Mouse (Mus musculus) myocyte (in vitro differentiated cells): ENCODE results near the gene Gdf15.

Experiments
- CEBPB ChIP-seq: IDR thresholded peaks from 2 replicates; pipeline ENCODE4 v1.6.1; 2011; ENCODE audit warnings: mild to moderate bottlenecking, moderate library complexity; ENCODE audit not compliant: poor library complexity, insufficient read depth, severe bottlenecking
- E2F4 ChIP-seq: IDR thresholded peaks from one replicate; pipeline ENCODE4 v1.6.1; 2011; ENCODE audit warnings: mild to moderate bottlenecking, control low read depth, moderate library complexity; ENCODE audit not compliant: insufficient read depth
- MAX ChIP-seq: IDR thresholded peaks from one replicate; pipeline ENCODE4 v1.6.1; 2011; ENCODE audit warnings: low read depth, mild to moderate bottlenecking, control low read depth
- MYOD1 ChIP-seq, 3 experiments: IDR thresholded peaks; one replicate each; pipeline ENCODE4 v1.6.1; 2011; ENCODE audit warnings: control low read depth in 2 of 3, low read depth in 2 of 3, mild to moderate bottlenecking in 2 of 3, moderate library complexity in 1 of 3; ENCODE audit not compliant: insufficient read length in 2 of 3, control insufficient read depth in 1 of 3
- MYOG ChIP-seq, 3 experiments: IDR thresholded peaks; one replicate each; pipeline ENCODE4 v1.6.1; 2011; ENCODE audit warnings: control low read depth in 2 of 3, low read depth in 2 of 3, mild to moderate bottlenecking in 2 of 3; ENCODE audit not compliant: insufficient read length in 2 of 3, control insufficient read depth in 1 of 3, insufficient read depth in 1 of 3
- POLR2A ChIP-seq: IDR thresholded peaks from one replicate; pipeline ENCODE4 v1.6.1; 2011; ENCODE audit warnings: low read depth, mild to moderate bottlenecking, control low read depth, moderate library complexity; ENCODE audit not compliant: insufficient read length
- POLR2AphosphoS2 ChIP-seq: IDR thresholded peaks from one replicate; pipeline ENCODE4 v1.6.1; 2011; ENCODE audit warnings: low read depth, control low read depth; ENCODE audit not compliant: insufficient read length
- REST ChIP-seq: IDR thresholded peaks from one replicate; pipeline ENCODE4 v1.6.1; 2011; ENCODE audit warnings: mild to moderate bottlenecking, control low read depth, moderate library complexity; ENCODE audit not compliant: insufficient read depth, insufficient read length
- SRF ChIP-seq: IDR thresholded peaks from one replicate; pipeline ENCODE4 v1.6.1; 2011; ENCODE audit warnings: low read depth; ENCODE audit not compliant: control insufficient read depth, insufficient read length
- TCF12 ChIP-seq: IDR thresholded peaks from one replicate; pipeline ENCODE4 v1.6.1; 2011; ENCODE audit warnings: mild to moderate bottlenecking, control low read depth; ENCODE audit not compliant: poor library complexity, insufficient read depth, severe bottlenecking
- TCF3 ChIP-seq: IDR thresholded peaks from one replicate; pipeline ENCODE4 v1.6.1; 2011; ENCODE audit warnings: low read depth, control low read depth; ENCODE audit not compliant: insufficient read length
- USF1 ChIP-seq: IDR thresholded peaks from one replicate; pipeline ENCODE4 v1.6.1; 2011; ENCODE audit warnings: low read depth, mild to moderate bottlenecking, control low read depth, moderate library complexity

DNA sequence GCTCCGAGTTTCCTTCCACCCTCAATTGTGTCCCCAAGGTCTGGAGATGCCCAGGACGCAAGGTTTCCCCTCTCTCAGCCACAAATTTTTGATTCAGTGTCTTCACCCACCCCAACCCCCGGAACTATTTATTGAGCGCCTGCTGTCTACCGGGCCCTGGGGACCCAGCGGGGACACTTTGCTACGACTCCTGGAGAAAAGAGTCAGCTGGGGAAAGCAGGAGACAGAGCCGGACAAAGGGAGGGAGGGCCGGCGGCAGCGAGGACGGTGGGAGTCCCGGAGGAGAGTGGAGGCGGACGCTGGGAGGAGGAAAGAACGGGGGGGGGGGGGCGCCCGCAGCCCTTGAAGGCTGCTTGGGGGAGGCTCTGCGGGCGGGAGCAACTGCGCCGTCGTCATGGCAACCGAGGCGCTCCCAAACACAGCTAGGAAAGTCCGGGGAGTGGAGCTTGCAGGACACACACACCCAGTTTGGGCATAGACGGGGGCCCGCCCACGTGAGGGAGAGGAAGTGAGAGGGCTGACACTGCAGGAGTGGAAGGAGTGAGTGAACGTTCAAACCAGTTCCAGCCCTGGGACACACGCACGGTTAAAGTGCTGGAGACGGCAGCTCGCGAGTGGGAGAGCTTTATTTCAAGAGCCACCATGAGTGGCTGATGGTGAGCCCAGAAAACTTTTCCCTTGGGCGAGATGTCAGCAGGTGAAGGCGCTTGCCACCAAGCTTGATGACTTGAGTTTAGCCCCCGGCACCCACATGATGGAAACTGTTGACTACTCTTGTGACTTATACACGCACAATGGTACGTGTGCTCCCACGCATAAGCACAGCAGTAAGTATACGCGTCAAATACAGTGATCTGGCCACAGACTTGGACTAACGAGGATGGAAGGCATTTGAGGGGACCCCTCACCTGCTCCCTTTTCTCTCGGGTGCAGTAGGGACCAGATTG, 22.1 kb downstream of the Gdf15 start:
- TF ChIP-seq POLR2AphosphoS2 = no peak
- TF ChIP-seq E2F4 = no peak
- peak in 2 of 3 experiments; percentile 8 to 56 for TF ChIP-seq MYOG (IDR thresholded peaks at IDR 0.05; ENCODE audit: control insufficient read depth in 1 of 3, insufficient read depth in 1 of 3, insufficient read length in 2 of 3, low read depth in 2 of 3)
- peak; percentile 50 for TF ChIP-seq USF1
- TF ChIP-seq POLR2A = no peak
- TF ChIP-seq SRF = peak; percentile 85
- no peak for TF ChIP-seq CEBPB
- no peak for TF ChIP-seq REST
- TF ChIP-seq MAX = no peak
- TF ChIP-seq TCF12 = no peak
- no peak for TF ChIP-seq MYOD1 (IDR thresholded peaks at IDR 0.05; ENCODE audit: control insufficient read depth in 1 of 3, insufficient read length in 2 of 3, low read depth in 2 of 3)
- no peak for TF ChIP-seq TCF3
